Mouse (Mus musculus) erythroblast, adult 5-6 weeks (primary cell): Measurements from ENCODE around the gene Lefty1. TPM values are rescaled to one million over a fixed set of nuclear protein-coding genes. Genes with fewer than 3 reads are reported as not detected.

Experiments
- ATAC-seq: replicated peaks from 2 replicates; pipeline ENCODE4 v1.8.0; 2016; ENCODE audit warnings: moderate number of reproducible peaks, mild to moderate bottlenecking, moderate TSS enrichment, inconsistent platforms; ENCODE audit not compliant: poor library complexity, low FRiP score, severe bottlenecking
- total RNA-seq, 2 experiments: library from RNA; stranded (forward) in 1 of 2; stranded (reverse) in 1 of 2; fragments of 150-400 nt in 1 of 2; fragments of 200-764, 138-1000 nt in 1 of 2; gene quantifications; 2 replicates each; pipeline versions ENCODE4 v1.2.3 to v1.2.4; 2015 to 2017; ENCODE audit warnings: low replicate concordance in 2 of 2

Lefty1 gene
- total RNA-seq (2015; ENCODE audit: low replicate concordance): not detected in 2 replicates
- total RNA-seq (2017; ENCODE audit: low replicate concordance): not detected in 2 replicates

DNA sequence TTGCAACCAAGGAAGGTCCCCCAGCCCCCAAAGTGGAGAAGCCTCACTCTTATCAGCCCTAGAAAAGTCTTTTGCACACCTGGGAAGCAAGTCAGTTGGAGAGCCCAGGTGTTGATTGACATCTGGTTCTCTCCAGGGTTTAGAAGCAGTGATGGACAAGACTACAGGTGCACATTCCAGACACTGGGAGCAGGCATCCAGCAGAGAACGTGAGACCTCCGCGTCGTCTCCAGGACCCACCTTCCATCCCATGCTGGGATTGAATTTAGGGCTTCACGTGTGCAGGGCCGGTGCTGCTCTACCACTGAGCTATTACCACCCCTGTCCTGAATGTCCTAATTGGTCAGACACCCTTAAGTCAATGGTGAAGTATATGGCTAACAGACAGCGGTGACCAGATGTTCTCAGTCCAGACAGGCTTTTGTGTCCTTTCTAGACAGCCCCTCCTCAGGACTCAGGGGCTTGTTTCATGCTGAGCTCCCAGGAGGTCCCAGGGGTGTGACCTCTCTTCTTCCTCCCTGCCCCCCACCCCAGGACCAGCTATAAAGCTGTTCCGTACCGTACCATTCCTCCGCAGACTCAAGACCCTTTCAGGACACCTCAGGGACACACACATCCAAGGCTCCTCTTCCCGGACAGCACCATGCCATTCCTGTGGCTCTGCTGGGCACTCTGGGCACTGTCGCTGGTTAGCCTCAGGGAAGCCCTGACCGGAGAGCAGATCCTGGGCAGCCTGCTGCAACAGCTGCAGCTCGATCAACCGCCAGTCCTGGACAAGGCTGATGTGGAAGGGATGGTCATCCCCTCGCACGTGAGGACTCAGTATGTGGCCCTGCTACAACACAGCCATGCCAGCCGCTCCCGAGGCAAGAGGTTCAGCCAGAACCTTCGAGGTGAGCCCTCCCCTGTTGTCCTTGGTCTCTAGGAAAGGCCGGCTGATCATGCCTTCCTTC is at the start of gene Lefty1:
Gene Lefty1 (plus strand): TSS at position 556 of the 953 bp plus-strand sequence.
- ATAC-seq: no peak

DNA sequence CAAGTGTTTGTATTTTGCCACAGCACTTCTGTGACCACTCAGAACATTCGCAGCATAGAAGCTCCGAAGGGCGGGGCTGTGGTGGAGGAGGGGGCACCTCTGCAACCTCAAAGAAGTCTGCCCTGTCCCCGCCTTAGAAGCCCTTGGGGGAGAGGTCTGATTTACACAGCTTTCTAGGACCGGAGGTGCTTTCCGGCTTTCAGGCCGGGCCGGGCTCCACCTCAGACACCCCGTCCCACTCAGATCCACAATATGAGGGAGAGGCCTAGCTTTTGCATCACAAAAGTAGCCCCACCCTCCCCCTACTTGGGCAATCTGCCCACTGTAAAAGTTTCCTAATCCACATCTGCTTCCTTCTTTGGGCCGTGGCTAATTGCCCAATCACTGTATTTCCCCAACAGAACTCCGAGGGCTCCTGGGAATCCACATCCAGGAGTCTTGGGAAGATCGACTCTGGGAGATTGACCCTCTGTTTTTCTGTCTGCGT is 46.2 kb upstream of the Lefty1 start:
- no peak for ATAC-seq

GRCm38 (mm10) chr1:180889172-180889571 is 45.6 kb upstream of the Lefty1 start:
- no peak for ATAC-seq

GRCm38 (mm10) chr1:180889841-180890240 is 45.0 kb upstream of the Lefty1 start:
- ATAC-seq: 0 out of 2 replicates have a peak, but pooled peaks have one; percentile 14

GRCm38 (mm10) chr1:180892808-180893207 is 42.0 kb upstream of the Lefty1 start, which contains the start of gene Lefty2:
Gene Lefty2 (plus strand): TSS chr1:180893108.
- ATAC-seq: no peak

- ATAC-seq: peak; percentile 51
Observed at GRCm38 (mm10) chr1:180894088-180894987, 40.5 kb upstream of the Lefty1 start.

DNA sequence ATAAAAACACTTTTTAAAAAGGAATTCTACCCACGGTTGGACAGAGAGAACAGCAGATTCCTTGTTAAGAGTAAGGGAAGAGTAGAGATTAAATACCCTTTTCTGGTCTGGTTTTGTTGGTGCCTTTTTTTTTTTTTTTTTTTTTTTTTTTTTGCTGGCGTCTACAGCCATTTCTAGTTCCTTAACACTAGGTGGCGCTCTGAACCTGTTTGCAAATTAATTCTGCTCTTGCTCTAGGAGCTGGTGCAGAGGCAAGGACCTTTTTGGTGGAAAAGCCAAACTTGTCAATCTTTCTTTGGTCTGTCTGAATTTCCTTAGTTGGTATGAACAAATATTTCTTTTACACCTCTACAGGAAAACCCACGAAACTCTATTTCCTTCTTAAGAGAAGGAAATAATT is 33.7 kb upstream of the Lefty1 start:
- 0 out of 2 replicates have a peak, but pooled peaks have one; percentile 17 for ATAC-seq

DNA sequence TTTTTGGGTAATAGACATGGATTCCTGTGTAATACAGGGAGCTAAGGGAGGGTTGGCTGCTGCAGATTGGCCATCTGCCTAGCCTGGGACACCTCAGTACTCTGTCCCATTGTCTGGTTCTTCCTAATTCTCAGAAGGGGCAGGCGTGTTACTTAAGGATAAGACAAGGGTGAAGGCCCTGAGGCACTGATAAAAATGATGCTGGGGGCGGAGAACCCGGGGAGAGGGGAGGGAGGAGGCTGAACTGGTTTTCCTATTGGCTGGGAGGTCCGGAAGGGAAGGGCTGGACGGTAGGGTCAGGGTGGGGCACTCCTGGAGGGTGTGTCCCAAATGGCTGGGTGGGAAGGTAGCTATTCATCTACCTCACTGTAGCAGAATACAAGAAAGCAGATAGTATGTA is 31.9 kb upstream of the Lefty1 start:
- ATAC-seq: peak; percentile 80

DNA sequence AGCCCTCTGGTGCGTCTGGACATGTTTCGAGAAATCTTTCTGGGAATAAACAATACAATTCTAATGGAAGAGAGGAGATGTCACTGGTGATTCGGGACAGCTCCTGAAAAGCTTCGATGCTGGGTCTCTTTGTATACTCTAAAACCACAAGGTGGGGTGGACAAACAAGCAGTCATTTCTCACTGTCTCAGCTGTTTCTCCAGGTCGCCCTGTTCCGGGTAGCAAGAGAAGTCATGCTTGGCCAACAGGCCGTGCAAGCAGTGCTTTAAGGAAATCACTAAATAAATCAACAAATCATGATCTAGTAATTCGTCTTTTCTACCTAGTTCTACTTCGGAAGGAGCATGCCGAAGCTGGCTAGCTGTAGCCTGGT is 31.2 kb upstream of the Lefty1 start:
- peak; percentile 4; the same call in 1 of the 2 replicates for ATAC-seq

DNA sequence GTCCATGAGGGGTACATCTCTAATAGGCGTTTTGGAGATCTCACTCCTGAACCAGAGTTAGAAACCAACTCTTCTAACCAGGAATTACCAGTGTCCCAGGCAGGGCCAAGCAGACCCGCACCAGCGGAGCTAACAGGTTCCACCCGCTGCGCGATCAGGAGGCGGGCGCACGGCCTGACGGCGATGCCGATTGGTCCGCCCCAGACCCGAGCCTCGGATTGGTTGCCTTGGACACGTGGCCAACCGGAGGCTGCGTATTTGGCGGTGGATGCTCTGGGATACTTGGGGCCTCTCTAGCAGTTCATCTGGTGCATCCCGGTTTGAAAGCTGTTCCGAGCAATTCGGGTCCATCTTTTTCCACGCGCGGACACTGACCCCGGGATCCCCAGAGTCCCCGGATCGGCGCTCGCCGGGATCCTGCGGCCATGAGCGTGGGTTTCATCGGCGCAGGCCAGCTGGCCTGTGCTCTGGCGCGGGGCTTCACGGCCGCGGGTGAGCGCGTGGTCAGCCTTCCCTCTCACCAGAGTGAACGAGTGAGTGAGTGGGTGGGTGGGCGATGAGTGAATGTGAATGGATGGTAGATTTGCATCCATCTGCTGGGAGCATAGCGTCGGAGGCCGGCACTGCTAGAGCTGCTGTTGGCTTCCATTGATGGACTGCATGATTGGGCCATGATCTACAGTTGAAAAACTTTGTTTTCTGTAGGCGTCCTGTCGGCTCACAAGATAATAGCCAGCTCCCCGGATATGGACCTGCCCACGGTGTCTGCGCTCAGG is 30.6 kb upstream of the Lefty1 start, which contains the start of gene Pycr2:
Gene Pycr2 (plus strand): TSS at position 255 of the 776 bp plus-strand sequence.
- peak; percentile 86 for ATAC-seq

- 0 out of 2 replicates have a peak, but pooled peaks have one; percentile 5 for ATAC-seq
Observed at GRCm38 (mm10) chr1:180904815-180905080, 30.1 kb upstream of the Lefty1 start.

- ATAC-seq: no peak
Observed at GRCm38 (mm10) chr1:180905307-180905706, 29.5 kb upstream of the Lefty1 start.

DNA sequence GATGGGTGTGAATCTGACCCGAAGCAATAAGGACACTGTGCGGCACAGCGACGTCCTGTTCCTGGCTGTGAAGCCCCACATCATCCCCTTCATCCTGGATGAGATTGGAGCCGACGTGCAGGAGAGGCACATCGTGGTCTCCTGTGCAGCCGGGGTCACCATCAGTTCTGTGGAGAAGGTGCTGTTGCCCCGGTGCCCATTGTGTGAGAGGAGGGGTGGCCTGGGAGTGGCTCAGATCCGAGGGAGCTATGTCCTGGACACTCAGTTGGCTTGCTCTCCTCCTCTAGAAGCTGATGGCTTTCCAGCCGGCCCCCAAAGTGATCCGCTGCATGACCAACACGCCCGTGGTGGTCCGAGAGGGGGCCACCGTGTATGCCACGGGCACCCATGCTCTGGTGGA is 28.9 kb upstream of the Lefty1 start:
- no peak for ATAC-seq

DNA sequence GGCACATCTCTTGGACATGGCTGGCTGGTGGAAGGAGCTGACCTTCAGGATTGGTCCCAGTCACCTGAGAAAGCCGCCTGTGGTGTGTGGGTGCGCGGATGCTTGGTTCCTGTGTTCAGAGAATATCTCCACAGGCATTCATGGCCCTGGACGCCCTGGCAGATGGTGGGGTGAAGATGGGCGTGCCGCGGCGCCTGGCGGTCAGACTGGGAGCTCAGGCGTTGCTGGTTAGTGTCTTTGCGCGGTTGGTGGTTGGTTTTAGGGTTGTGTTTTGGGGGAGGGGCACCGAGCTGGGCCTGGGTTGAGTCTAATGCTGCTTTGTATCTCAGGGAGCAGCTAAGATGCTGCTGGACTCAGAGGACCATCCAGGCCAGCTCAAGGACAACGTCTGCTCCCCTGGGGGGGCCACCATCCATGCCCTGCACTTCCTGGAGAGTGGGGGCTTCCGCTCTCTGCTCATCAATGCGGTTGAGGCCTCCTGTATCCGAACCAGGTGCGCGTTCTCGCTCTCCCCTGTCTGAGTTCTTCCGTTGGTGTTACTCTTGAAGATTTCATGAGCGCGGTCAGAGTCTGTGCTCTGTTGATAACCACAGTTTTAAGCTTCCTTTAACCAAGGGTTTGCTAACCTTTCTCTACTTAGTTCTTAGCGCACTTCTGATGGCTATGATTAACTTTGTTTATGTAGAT is 28.2 kb upstream of the Lefty1 start:
- ATAC-seq: no peak

GRCm38 (mm10) chr1:180911138-180911537 is 23.7 kb upstream of the Lefty1 start:
- no peak for ATAC-seq

DNA sequence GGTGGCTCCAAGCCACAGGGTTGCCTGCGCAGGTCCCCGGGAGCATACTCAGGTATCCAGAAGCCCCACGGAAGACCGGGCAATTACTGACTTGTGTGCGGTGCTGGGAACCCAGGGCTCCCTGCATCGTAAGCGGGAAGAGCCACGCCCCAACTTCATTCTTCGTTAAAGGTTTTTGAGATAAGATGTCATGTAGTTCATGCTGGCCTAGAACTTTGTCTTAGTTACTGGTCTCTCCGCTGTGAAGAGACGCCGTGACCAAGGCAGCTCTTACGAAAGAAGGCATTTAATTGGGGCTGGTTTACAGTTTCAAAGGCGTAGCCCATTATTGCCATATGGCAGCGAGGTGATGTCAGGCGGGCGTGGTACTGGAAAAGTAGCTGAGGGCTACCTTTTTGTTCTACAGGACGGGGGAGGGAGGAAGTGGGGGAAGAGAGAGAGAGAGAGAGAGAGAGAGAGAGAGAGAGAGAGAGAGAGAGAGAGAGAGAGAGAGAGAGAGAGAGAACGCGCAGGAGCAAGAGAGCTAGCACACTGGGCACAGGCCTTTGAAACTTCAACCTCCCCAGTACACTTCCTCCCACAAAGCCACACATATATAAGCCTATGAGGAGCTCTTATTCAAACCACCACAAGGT is 23.1 kb upstream of the Lefty1 start:
- ATAC-seq: peak; percentile 47

GRCm38 (mm10) chr1:180912792-180913191 is 22.0 kb upstream of the Lefty1 start:
- no peak for ATAC-seq

DNA sequence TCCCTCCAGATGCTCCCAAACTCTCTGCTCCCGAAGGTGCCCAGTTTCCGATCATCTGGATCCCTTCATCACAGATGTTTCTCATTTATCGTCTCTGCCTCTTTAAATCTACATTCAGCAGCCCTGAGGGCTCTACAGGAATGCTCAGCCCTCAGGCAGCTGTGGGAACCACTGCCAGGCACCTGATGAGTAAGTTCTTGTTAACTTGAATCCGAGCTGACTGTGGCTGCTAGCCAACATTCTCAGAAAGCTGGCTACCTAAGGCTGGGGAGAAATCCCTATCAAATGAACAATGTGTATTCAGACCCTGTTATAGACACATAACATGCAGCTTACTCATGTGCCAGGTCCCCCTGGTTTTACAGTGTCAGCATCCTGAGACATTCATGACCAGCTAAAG is 21.0 kb upstream of the Lefty1 start:
- no peak for ATAC-seq
